8 mouse cellular contexts compared by ENCODE assay signal in genomic region chr19:46572951-46573937, GRCm38 (mm10). TPM values are rescaled to one million over a fixed set of nuclear protein-coding genes. Genes with fewer than 3 reads are reported as not detected.
DNase-seq lines count a peak whose midpoint lies in the region; ATAC-seq lines count a peak whose summit lies in the region.

Arl3 (minus strand) TSS chr19:46573198.
Sfxn2 (plus strand) TSS chr19:46573365.

- H3K27me3 ChIP-seq in hindbrain, embryonic 16.5 days (replicated peaks; ENCODE audit: control insufficient read depth, insufficient read depth, low read length) = no peaks in the 10 kb centered on the region

- H3K27ac ChIP-seq in hindbrain, embryonic 16.5 days (ENCODE audit: low read depth, low read length) = peak within 1 kb of the TSS; percentile 77
- no peak within 1 kb of the TSS for H3K27ac ChIP-seq in macrophage

- H3K9me3 ChIP-seq in hindbrain, embryonic 16.5 days (ENCODE audit: control insufficient read depth, low read length) = no peaks in the 10 kb centered on the region

- peaks cover 5% of the 10 kb centered on the region; the same call in 1 of the 2 replicates for H3K79me2 ChIP-seq in macrophage (ENCODE audit: inconsistent target)

- peak within 1 kb of the TSS; percentile 89 for H3K4me2 ChIP-seq in hindbrain, embryonic 16.5 days (ENCODE audit: low read length)

- WGBS in hindbrain, embryonic 16.5 days = under 1% methylated on average over 57 of the region's 67 CpGs
- WGBS in macrophage (ENCODE audit: missing documents) = 1% methylated on average over 67 of the region's 67 CpGs

- peak; percentile 97 for ATAC-seq in hindbrain, embryonic 16.5 days

- DNase-seq in WW6 (ENCODE audit: low read depth, low spot score) = peak; percentile 91
- DNase-seq in cerebellum, postnatal 4 days (ENCODE audit: low spot score in 2 of 2) = peak; percentile 87 to 95
- peak; percentile 95 for DNase-seq in gastrocnemius, adult 18-20 months (ENCODE audit: low spot score)
- peak; percentile 91 to 95 for DNase-seq in left cerebral cortex, adult 18-20 months (ENCODE audit: low spot score in 2 of 2)
- DNase-seq in right cerebral cortex, adult 18-20 months = peak; percentile 96
- DNase-seq in urinary bladder, postnatal 10 days (ENCODE audit: low spot score) = peak; percentile 81

- peaks cover 6% of the 10 kb centered on the region for H3K4me1 ChIP-seq in hindbrain, embryonic 16.5 days (ENCODE audit: control insufficient read depth, insufficient read depth, low read depth, low read length)

- peak within 1 kb of the TSS; percentile 74 for H3K4me3 ChIP-seq in hindbrain, embryonic 16.5 days (ENCODE audit: low read length)
- H3K4me3 ChIP-seq in macrophage (ENCODE audit: inconsistent target) = peak within 1 kb of the TSS; percentile 86

- H3K9ac ChIP-seq in hindbrain, embryonic 16.5 days (ENCODE audit: low read depth, low read length) = peak within 1 kb of the TSS; percentile 71

- H3K36me3 ChIP-seq in hindbrain, embryonic 16.5 days (ENCODE audit: control insufficient read depth, insufficient read depth, low read length) = no peaks in the 10 kb centered on the region
- no peaks in the 10 kb centered on the region for H3K36me3 ChIP-seq in macrophage (ENCODE audit: inconsistent target)

RNA-seq across cellular contexts. Expression of gene Arl3, which starts in this region (rescaled TPM):
- total RNA-seq in gastrocnemius, adult 18-20 months (2021) = 10 to 100 TPM; 79.9 to 86.2 TPM
- 211 and 247 TPM in 2 replicates for polyA plus RNA-seq in hindbrain, embryonic 16.5 days (2015; fragmentation: Nextera tagmentation; extraction: Ambion mirVana)
- 100 to 1,000 TPM; 122 to 128 TPM for total RNA-seq in left cerebral cortex, adult 18-20 months (2021)
- 10 to 100 TPM in 10 of 26 experiments, 1 to 10 TPM in 16; 1.4 to 28.2 (median 8.6) TPM for total RNA-seq in macrophage (2018; cell fraction: chromatin; rRNA removed)
- total RNA-seq in macrophage (2018; cell fraction: cytosol; rRNA removed) = 10 to 100 TPM; 24.0 to 41.5 (median 31.3) TPM
- 10 to 100 TPM in 11 of 26 experiments, 1 to 10 TPM in 15; 3.3 to 25.5 (median 8.6) TPM for total RNA-seq in macrophage (2018; cell fraction: nucleus; rRNA removed)
- polyA plus RNA-seq in macrophage (2018) = 31.2 to 78.5 TPM (median 36.3 TPM) in 3 replicates

RNA-seq across cellular contexts. Expression of gene Sfxn2, which starts in this region (rescaled TPM):
- 1 to 10 TPM; 2.2 to 3.8 TPM for total RNA-seq in gastrocnemius, adult 18-20 months (2021)
- polyA plus RNA-seq in hindbrain, embryonic 16.5 days (2015; fragmentation: Nextera tagmentation; extraction: Ambion mirVana) = 9.9 and 10.5 TPM in 2 replicates
- 1 to 10 TPM; 3.5 to 5.6 TPM for total RNA-seq in left cerebral cortex, adult 18-20 months (2021)
- 10 to 100 TPM in 12 of 26 experiments, 1 to 10 TPM in 13, under 1 TPM in 1; 1.00 to 20.7 (median 9.2) TPM for total RNA-seq in macrophage (2018; cell fraction: chromatin; rRNA removed)
- total RNA-seq in macrophage (2018; cell fraction: cytosol; rRNA removed) = 1 to 10 TPM; 4.2 to 8.7 (median 6.3) TPM
- total RNA-seq in macrophage (2018; cell fraction: nucleus; rRNA removed) = 10 to 100 TPM in 10 of 26 experiments, 1 to 10 TPM in 16; 2.9 to 19.8 (median 7.7) TPM
- 3.7 to 8.0 TPM (median 6.1 TPM) in 3 replicates for polyA plus RNA-seq in macrophage (2018)
